Mouse (Mus musculus) A20 (cell line): ENCODE data around the gene Popdc3.
"Not testable (repeated sequence)": the region's sequence is repeated elsewhere in the genome, so short reads cannot be mapped to it uniquely, and the experiment has no call there.

Experiments used
- DNase-seq: peaks from one replicate; pipeline ENCODE4 v3.0.0-alpha.2; 2011; ENCODE audit warnings: low read depth, low spot score

Popdc3 gene

DNA sequence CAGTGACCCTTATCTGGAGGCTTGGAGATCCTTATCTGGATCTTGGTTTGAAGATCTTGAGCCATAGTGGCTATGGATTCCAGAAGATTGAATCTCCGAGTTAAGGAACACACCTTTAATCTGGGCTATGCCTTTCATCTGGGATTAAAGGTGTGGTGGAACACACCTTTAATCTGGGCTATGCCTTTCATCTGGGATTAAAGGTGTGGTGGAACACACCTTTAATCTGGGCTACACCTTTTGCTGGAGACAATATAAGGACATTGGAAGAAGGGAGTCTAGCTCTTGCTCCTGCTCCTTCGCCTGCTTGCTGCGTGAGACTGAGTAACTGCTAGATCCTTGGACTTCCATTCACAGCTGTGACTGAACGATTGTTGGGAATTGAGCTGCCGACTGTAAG is at the start of gene Popdc3:
Gene Popdc3 (plus strand): TSS at position 301 of the 400 bp plus-strand sequence.
- DNase-seq = not testable (repeated sequence)

DNA sequence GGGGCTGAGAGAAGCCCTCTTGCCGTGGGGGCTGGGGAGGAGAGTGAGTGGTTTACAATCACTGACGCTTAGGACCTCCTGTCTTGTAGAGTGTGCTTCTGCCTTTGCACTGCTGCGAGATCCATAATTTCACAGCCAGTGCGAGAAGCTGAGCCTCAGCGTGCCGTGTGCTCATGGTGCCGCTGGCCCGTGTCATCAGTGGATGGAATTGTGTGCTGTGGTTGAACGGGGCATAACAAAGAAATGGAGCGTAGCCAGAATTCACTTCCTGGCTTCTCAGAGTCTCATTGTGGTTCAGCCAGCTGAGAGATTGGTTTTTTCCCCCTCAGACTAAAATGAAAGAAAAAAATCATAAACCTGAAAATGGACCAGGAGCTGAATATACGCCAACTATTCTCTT is 48.8 kb upstream of the Popdc3 start:
- DNase-seq = no peak

DNA sequence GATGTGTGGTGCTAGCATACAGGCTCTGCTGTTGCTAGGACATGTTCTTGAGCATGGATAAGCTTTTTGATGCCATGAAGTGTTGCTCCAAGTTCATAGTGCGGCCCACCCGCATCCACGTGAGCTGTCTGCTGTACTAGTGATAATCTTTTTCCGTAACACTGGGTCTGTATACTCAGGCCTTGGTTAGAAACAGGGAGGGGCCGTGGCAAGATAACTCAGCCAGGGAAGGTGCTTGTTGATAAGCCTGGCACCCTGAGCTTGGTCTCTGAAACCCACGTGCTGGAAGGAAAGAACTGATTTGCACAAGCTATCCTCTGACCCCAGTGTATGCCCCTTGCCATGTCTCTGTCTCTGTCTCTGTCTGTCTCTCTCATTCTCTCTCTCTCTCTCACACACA is 47.9 kb upstream of the Popdc3 start:
- DNase-seq = no peak

DNA sequence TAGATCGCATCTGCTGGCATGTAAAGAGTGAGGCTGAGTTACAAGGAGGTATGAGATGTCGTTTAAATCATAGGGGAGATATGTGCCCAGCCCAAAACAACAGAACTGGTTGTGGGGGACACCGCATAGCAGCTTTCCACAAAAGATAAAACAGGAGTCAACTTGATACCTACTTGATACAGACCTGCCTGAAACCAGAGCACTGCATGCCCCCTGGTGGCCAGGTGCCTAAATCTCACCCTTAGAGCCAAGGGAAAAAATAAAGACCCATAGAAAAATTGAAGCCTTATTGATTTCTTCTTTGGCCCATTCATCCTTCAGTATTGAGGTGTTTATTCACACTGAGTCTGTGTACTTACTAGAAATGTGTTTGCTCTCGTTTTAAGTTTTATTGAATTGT is 45.5 kb upstream of the Popdc3 start:
- peak; percentile 59 for DNase-seq

DNA sequence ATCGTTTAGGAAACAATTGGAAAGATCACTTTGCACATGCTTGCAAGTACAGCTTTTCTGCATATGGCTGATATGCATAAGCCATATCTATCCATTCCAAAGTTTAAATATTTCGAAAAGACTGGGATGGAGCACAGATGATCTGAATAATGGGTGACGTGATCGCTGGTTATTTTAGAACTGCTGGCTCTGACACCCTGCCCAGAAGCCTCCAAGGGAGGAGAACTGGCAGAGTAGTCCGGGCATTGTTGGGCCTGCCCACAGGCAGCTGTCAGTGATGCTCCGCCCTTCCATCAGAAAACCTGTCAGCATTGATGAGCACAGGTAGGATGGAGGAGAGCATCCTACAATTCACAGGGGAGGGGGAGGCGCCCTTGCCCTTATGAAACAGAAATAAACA is 41.1 kb upstream of the Popdc3 start:
- DNase-seq = no peak

DNA sequence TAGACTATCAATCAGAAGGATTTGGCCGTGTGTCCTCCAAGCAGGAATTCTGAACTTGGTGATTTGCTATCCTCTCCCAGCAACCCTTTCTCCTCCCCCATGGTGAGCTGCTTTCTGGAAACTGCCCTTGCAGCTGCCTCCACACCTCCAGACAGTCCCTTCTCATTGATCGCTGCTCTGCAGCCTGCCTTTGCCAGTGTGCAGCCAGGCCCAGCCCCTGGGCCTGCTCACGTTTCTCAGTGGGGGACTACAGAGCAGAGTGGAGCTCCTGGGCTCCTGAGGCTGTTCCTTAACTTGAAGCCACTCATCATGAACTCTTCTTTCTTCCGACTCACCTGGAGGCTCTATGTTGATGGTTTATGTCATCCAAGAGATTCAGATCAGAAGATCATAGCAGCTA is 38.0 kb upstream of the Popdc3 start:
- DNase-seq = no peak

DNA sequence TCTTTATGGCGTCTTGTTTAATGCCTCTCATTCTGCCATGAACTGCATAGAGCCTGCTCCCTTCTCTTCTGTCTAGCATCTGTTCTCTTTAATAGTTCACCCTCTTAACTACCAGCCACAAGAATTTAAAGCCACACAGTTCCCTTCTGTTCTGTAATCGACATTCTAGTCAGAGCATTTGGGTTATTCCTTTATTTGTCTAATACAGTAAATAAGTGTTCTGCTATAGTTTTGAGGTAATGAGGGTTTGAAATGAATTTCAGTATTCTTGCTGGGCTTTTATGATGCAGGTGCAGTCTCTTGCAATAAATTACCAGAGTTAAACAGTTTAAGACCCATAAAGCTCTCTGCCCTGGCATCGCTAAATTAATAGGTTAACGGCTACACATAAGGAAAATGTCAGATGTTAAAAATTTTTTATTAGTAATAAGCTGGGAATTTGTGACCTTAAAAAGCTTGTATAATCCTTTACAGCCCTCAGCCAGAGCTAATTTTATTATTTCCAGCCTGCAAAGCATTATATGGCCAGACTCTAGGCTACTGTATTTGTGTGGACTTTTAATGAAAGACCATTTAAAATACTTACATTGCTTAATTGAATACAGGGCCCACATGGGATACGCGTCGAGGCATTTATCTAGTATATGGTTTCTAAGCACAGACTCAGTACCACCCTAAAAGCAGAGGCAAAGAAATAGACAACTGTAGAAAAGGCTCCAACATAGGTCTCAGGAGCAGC is 37.3 kb upstream of the Popdc3 start:
- DNase-seq = no peak

DNA sequence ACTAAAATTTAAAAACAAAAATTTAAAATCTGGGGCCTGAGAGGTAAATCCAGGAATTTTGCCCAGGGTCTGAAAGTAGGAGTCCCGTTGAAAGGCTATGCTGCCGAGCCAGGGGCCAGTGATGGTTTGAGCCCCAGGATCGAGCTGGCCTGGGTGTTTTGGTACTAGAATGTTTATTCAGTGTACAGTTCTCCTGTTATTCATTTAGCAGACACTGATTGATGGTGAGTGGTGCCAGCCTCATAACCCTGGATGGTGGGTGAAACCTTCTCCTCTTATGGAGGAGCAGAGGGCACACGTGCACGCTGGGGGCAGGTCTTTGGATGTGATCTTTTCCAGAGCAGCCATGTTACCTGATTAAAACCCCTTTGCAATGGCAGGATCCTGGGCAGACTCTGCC is 35.5 kb upstream of the Popdc3 start:
- no peak for DNase-seq

DNA sequence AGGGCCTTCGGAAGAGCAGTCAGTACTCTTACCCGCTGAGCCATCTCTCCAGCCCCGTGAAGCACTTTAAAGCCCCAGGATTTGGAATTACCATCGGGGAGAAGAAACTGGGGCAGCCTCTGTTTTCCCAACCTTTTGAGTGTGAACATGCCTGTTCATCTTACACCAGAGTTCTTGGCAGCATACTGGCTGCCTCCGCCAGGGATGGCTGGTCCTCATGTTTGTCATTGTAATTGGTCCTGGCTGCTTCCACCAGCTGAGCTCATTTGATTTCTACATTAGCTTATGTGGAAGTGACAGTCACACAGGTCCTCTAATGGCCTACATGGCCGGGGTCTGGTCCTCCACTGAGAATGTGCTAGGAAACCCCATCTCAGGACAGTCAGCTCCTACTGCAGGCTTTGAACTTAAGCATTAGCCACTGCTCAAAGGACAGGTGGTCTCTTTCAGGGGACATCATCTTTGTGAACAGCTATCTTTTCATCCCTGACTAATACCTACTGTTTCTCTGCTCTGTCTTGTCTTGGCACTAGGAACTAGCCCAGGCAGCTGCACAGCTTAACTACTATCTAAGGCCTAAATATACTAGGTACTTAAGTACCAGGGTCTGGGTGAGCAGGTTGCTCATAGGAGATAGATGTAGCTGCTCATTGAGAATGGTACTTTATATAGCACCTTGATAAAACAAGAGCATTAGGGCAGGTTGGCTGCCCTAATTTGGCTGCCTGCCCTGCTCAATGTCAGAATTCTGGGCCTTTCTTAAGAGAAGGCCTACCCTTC is 33.7 kb upstream of the Popdc3 start:
- no peak for DNase-seq

DNA sequence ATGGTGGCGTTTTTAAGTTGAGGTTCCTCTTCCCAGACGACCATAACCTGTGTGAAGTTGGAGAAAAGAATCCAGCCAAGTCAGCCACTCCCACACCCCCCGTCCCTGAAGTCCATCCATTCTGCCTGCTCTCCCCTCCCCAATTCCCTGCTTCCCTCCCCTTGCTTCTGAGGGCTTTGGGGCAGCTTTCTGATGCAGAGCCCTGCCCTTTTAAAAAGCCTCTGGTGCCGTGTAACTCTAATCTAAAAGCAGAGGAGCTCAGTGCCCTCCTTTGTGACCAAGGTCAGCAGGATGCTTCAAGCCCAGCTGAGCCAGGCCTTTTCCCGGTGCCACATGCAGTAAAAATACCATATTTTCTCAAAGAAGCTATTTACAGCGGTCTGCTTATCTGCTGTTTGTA is 31.1 kb upstream of the Popdc3 start:
- no peak for DNase-seq

DNA sequence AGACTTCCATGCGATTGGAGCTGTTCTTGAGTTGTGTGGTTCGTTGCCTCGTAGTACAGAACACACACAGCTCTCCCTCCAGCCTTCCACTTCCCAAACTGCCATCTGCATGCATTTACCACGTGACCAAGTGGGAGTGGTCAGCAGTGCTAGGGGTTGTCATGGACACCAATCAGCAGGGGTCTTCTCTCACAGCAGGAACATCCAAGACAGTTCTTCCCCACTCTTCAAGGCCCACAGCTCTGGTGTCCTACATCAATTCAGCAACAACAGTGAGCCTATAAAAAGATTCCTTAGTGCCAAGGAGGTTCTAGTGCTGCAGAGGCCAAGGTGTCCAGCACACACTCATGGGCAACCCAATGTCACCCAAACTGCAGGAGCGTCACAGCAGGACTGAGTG is 26.8 kb upstream of the Popdc3 start:
- DNase-seq = no peak

DNA sequence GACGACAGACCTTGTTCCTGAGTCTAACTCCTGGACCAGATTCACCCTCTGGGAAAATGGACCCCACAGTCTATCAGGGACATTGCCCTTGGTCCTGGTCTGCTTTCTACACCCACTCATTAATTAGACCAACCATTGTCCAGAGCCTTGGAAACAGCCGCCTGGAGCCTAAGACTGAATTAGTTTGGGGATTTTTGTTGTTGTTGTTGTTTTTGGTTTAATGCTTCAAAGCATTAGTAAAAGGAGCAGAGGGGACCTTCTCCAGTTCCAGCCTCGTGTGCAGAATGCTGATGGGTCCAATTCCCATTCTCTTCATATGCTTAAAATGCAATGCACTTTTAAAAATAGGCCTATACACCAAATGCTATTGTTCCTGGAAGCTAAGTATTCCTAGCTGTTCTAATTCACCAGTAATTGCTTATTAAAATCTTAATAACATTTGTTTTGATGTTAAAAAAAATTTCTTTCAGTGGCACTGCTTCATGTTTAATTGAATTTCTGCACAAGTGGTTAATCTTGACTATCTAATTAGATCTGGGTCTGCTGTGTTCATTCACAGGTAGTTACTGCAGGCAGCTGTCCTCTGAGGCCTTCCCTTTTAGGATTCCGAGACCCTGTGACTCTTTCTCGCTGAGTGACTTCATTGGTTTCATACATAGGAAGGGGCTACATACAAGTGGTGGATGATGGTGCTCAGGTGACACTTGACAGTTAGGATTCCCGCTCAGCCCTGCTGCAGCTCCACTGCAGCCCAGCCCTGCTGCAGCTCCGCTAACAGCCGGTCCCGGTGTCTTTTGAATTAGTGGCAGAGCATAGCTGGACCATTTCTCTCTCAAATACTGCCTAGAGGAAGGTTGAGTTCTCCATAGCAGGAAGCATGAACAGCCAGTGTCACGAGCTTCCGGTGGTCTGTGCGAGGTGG is 25.9 kb upstream of the Popdc3 start:
- no peak for DNase-seq

DNA sequence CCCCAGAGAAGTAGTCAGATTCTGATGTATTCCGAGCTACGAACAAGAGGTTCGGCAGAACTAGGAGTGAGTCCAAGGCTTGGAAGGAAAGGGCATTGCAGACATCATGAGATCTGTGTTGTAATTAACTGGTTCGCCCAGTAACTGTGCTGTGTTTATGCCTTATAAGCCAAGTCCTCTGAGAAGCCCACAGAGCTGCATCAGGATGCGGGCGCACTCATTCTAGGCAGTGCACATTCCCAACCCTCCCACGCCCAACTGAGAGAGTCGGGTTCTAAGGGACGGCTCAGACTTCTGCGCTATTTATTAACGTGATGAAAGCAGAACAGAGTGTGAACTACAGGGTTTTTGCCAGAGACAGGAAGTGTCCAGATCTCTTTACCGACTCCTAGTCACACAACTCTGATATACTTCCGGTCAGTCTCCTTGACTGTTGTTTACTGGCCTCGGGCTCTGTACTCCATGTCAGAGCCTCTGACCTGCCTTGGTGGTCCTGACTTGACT is 23.3 kb upstream of the Popdc3 start:
- no peak for DNase-seq

DNA sequence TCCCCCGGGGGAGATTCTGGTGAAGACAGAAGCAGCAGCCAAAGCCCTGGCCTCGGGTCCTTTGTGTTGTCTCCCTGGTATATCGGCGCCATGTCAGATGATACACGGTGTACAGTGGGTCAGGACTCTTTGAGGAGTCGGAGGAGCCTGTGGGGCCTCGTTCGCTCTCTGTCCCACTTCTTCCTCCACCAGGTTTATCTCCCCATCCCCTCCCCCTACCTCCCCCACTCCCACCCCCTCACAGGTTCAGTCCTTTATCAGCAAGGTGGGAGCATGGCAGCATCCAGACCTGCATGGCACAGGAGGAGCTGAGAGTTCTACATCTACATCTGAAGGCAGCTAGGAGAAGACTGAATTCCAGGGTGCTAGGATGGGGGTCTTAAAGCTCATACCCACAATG is 12.0 kb upstream of the Popdc3 start:
- no peak for DNase-seq

DNA sequence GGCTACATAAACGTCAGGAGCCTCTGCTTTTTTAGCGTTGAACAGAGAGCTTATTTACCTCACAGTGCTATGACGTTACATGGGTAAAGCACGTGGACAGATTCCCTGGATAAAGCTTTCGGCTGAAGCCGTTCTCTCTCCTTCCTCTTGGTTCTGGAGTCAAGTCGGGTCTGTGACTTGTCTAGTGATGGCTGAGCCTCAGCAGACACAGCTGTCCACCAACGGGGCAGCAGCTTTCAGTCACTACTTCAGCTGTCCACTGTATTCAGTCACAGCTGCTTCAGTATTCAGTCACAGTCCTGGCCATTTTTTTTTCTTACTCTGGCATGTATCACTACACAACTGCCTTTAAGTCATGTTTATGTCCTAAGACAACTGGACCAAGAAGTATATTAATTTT is 4.0 kb upstream of the Popdc3 start:
- DNase-seq = no peak

DNA sequence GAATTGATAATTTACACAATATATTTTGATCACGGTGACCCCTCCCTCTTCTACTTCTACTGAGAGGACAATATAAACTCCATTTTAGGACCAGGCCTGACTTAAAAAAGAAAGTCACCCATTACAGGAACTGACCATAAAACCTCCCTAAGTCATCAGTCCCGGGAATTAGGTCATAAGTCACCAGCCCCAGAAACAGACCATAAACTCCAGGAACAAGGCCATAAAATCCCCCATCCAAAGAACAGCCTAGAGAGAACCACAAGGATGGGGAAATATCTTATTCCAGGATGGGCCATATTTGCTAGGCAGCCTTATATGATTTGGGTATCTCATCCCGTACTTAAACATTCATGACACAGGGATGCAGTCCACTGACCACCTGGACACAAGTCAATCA is 3.6 kb upstream of the Popdc3 start:
- no peak for DNase-seq

DNA sequence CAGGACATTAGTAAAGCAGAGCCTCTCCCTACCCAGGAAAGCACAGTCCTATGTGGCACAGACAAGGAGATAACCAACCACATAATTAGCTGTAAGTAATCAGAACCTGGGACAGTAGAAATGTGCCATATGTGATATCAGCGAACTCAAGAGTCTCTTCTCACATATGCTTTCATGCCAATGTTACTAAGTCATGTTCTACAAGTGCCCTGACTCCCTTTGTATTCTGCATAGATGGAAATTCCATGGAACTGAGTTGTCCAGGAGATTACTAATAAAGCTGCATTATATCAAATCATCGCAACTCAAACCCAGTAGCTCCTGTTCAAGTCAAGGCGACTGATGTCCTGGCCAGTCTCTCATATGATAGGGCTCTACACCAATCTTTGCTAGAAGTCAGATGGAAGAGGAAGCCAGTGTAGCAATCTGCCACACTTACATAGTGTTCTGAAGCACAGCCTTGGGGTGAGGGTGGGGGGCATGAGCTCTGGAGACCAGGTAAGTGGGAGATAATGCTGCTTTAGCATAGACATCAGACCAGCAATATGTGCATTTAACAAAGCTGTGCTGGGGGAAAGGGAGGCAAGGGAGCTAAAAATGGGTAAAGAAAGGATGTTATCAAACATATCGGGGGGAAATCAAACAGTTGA is 2.9 kb downstream of the Popdc3 start:
- DNase-seq = no peak

DNA sequence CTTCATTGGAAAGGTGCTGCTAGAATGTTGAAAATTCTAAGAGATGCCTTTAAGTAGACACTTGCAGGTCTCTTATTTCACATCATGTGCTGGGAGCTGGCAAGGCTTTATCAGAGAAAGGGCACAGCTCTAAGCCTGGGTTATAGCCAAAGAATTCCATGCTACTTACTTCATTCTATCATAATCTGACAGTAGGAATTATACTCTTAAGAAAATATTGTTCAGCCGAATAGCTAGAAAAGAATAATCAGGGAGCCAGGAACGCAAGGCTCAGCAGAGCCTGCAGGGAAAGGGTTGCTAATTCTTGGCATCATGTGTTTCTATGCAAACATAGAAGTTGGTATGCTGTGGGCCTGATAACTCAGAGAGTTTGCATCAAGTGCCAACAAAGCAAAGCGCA is 3.4 kb downstream of the Popdc3 start:
- DNase-seq = no peak

DNA sequence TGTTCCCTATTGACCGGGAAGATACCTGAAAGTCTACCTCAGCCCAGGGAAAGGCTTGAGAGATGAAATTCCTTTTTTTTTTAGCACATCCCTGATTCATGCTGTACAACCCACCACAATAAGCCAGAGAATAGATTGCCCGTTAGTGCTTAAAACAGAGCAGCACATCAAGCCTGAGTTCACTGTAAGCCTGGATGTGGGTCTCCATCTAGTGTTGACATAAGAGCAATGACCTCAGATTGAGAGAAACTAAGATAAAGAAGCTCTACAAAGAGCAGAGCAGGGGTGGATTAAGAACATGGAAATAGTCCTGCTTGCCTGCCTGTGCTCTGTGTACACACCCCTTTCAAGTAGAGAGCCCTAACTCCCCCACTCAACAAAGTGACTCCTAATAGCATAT is 7.6 kb downstream of the Popdc3 start:
- no peak for DNase-seq

DNA sequence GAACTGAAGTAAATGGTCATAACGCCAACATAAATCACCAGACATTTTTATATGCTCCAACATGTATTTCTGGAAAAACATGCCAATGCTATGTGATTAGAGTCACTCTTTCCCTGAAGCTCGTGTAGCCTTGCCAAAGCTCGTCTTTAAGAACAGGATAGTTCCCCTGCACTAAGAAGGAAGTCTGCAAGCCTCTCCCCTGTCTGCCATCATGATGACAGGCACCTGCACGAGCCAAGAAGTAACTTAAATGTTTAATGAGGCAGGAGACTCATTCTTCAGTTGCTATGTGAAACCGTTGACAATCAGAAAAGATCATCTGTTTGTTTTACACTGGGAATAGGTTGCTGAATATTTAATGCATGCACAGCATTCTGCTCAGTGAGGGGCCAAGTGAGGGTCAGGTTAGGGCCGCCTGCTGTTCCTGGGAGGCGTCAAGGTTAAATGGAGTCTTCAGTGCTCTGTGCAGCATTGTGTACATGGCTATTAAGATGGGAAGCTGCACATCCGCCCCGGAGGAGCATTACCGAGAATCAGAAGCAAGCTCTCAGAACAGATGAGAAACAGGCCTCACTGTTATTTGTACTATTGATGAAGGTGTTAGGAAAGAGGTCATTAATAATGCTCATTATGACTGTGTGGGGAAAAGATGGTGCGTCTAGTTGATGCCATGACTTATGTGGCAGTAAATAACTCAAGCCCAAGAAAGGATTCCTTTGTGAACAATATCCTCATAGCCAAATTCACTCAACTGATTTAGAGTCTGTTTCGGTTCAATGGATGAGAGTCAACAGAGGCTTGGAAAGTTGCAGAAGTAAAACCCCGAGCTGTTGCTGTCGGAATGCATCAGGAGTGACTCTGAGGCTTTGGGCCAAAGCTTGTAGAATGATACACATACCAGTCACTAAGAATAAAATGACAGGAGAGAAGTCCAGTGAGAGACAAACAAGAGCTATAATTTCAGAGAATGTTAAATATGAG is 15.7 kb downstream of the Popdc3 start:
- DNase-seq = no peak
